Mouse (Mus musculus) olfactory bulb, adult 2 months (tissue): ENCODE measurements around the gene Vapb. TPM values are rescaled to one million over a fixed set of nuclear protein-coding genes. Genes with fewer than 3 reads are reported as not detected.

Source experiments
- H3K27ac ChIP-seq: fragments of 200-500 bp; 2 replicates; pipeline ENCODE4 v1.5.1; 2012; ENCODE audit warnings: low read depth, low read length; ENCODE audit not compliant: insufficient read depth
- H3K4me1 ChIP-seq: fragments of 200-500 bp; 2 replicates; pipeline ENCODE4 v1.6.1; 2012; ENCODE audit warnings: low read length; ENCODE audit not compliant: control insufficient read depth, insufficient read depth
- H3K4me3 ChIP-seq: fragments of 200-500 bp; 2 replicates; pipeline ENCODE4 v1.5.1; 2012; ENCODE audit warnings: mild to moderate bottlenecking, low read depth, low read length, moderate library complexity; ENCODE audit not compliant: insufficient read depth
- CTCF ChIP-seq: fragments of 200-500 bp; IDR thresholded peaks from 2 replicates; pipeline ENCODE4 v1.5.1; 2012; ENCODE audit warnings: low read depth, mild to moderate bottlenecking, low read length, moderate library complexity; ENCODE audit not compliant: insufficient read depth
- POLR2A ChIP-seq: fragments of 200-500 bp; IDR thresholded peaks from 2 replicates; pipeline ENCODE4 v1.6.1; 2012; ENCODE audit warnings: mild to moderate bottlenecking, low read depth, low read length, moderate library complexity; ENCODE audit not compliant: insufficient read depth
- WGBS: fragments of 180-500 bp; shearing (Covaris S2); methylation state at CpG from one replicate; pipeline ENCODE4 v1.1.7; 2018; 5-methylcytosine and 5-hydroxymethylcytosine counted together
- polyA plus RNA-seq: library from polyadenylated mRNA; stranded (reverse); fragments of >200 nt; gene quantifications from 2 replicates; pipeline ENCODE4 v1.2.4, GENCODE M21; 2012; ENCODE audit warnings: low replicate concordance; ENCODE audit not compliant: missing spikeins, insufficient read depth, insufficient read length

Gene Vapb
- polyA plus RNA-seq, 1 experiment, result not detected

- TF ChIP-seq CTCF, result no peak
- no peak for TF ChIP-seq POLR2A
- Histone ChIP-seq H3K4me1 (peaks cover 6% of the 10 kb centered on the region), H3K4me3 (no peak overlapping the region), H3K27ac (0 out of 2 replicates have a peak overlapping the region, but pooled peaks have one; percentile 12)
- 14% methylated on average over 9 of the region's 9 CpGs for WGBS
Observed at GRCm38 (mm10) chr2:173730444-173730966, 6.8 kb upstream of the Vapb start.

DNA sequence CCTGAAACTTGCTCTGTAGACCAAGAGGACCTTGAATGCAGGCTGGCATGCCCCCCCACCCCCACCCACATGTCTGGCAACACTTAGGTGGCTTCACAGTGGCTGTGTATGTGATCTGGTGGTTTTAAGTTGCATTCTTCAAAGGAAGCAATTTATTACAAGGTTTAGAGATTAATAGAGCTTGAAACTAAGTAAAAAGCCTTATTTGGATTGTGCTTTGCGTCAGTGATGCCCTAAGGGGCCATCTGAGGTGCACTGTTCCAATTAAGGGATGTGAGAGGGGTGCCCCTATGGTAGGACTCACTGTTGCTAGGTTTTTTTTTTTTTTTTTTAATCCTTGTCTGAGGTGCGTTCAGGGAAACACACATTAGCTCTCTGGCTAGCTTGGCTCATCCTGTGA lies 2.9 kb upstream of the Vapb start:
- H3K4me3 ChIP-seq, result no peak overlapping the region
- H3K27ac ChIP-seq, result no peak overlapping the region
- TF ChIP-seq CTCF (no peak), POLR2A (no peak)
- WGBS, result 78% methylated on average over 2 of the region's 2 CpGs
- peaks cover 19% of the 10 kb centered on the region for H3K4me1 ChIP-seq

GRCm38 (mm10) chr2:173738232-173738631 lies 921 bp downstream of the Vapb start:
- Histone ChIP-seq H3K4me1 (peaks cover 19% of the 10 kb centered on the region), H3K4me3 (peak overlapping the region; percentile 76), H3K27ac (no peak overlapping the region)
- TF ChIP-seq POLR2A (no peak), CTCF (no peak)
- WGBS, result 88% methylated on average over 9 of the region's 9 CpGs

DNA sequence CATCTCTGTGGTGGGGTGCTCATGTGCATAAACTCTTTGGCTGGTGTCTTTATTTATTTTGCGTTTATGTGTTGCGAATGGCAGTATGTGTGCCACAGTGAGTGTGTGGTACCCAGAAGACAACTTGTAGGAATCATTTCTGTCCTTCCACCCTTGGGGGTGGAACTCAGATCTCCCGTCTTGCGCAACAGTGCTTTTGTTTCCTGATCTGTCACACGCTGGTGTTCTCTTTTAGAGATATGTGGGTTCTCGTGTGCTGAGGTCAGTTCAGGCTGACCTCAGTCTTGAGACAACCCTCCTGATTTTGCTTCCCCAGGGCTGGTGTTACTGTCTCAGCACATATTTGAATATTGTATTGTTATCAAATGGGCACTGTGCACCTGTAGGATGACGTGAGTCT lies 1.8 kb downstream of the Vapb start:
- no peak for TF ChIP-seq CTCF
- TF ChIP-seq POLR2A, result no peak
- H3K4me3 ChIP-seq, result no peak overlapping the region
- H3K27ac ChIP-seq, result no peak overlapping the region
- WGBS, result 91% methylated on average over 7 of the region's 7 CpGs
- peaks cover 19% of the 10 kb centered on the region for H3K4me1 ChIP-seq

- Histone ChIP-seq H3K4me1 (peaks cover 19% of the 10 kb centered on the region), H3K4me3 (no peak overlapping the region), H3K27ac (no peak overlapping the region)
- no peak for TF ChIP-seq POLR2A
- no peak for TF ChIP-seq CTCF
- WGBS, result 71% methylated on average over 13 of the region's 13 CpGs
Observed at GRCm38 (mm10) chr2:173742090-173742489, 4.8 kb downstream of the Vapb start.

DNA sequence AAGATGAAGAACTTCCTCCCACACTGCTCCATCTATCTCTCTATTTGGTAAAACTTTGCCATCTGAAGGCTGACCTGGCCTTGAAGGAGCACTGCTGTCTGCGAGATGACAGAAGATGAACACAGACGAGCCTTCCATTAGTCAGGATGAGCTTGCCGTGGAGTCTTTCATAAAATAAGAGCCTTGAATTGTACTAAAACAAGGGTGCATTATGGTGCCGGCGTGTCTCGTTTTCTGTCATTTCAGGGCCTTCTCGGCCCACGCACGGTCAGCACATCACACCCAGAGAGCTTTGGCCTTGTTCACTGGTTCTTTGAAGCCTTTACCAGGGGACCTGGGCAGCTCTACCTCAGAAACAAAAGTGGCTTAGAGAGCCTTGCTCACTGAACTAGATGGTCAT lies 5.4 kb downstream of the Vapb start:
- H3K27ac ChIP-seq, result no peak overlapping the region
- peaks cover 19% of the 10 kb centered on the region for H3K4me1 ChIP-seq
- 72% methylated on average over 9 of the region's 9 CpGs for WGBS
- H3K4me3 ChIP-seq, result no peak overlapping the region
- TF ChIP-seq CTCF (no peak), POLR2A (no peak)

GRCm38 (mm10) chr2:173744070-173744815 lies 6.9 kb downstream of the Vapb start:
- no peak overlapping the region for H3K4me3 ChIP-seq
- no peak overlapping the region for H3K27ac ChIP-seq
- peaks cover 6% of the 10 kb centered on the region; the same call in 1 of the 2 replicates for H3K4me1 ChIP-seq
- TF ChIP-seq POLR2A (no peak), CTCF (no peak)
- WGBS, result 91% methylated on average over 7 of the region's 7 CpGs

- WGBS, result 93% methylated on average over 2 of the region's 2 CpGs
- no peaks in the 10 kb centered on the region; the same call in 1 of the 2 replicates for H3K4me1 ChIP-seq
- no peak overlapping the region for H3K27ac ChIP-seq
- H3K4me3 ChIP-seq, result no peak overlapping the region
- TF ChIP-seq CTCF, result no peak
- no peak for TF ChIP-seq POLR2A
Observed at GRCm38 (mm10) chr2:173748961-173749659, 11.8 kb downstream of the Vapb start.
